Comparison of ENCODE assay signal across 23 mouse cellular contexts in genomic region chr7:34781988-34782387, GRCm38 (mm10). TPM values are rescaled to one million over a fixed set of nuclear protein-coding genes. Genes with fewer than 3 reads are reported as not detected.
DNase-seq lines count a peak whose midpoint lies in the region; ATAC-seq and TF ChIP-seq lines count a peak whose summit lies in the region.
"Had no signal": no experiment of that assay in that cellular context is flagged by ENCODE, and none has a peak within 500 bp of the region (broad histone marks: within the 10 kb centered on the region; RNA-seq: fewer than 3 reads in every experiment).

No protein-coding gene starts in this region.

- no peaks in the 10 kb centered on the region for H3K36me3 ChIP-seq in hindbrain, postnatal 0 days (ENCODE audit: insufficient read depth, low read length)
- no peaks in the 10 kb centered on the region for H3K36me3 ChIP-seq in hindbrain, embryonic 12.5 days
- no peaks in the 10 kb centered on the region for H3K36me3 ChIP-seq in midbrain, postnatal 0 days (ENCODE audit: insufficient read depth, low read length)
- no peaks in the 10 kb centered on the region for H3K36me3 ChIP-seq in midbrain, embryonic 13.5 days
- H3K36me3 ChIP-seq in MEL (ENCODE audit: control insufficient read depth in 1 of 2, insufficient read depth in 2 of 2, low read length in 2 of 2): no peaks in the 10 kb centered on the region
- no peaks in the 10 kb centered on the region for H3K36me3 ChIP-seq in stomach, postnatal 0 days (ENCODE audit: control insufficient read depth, insufficient read depth, low read length)
- H3K36me3 ChIP-seq in midbrain, embryonic 10.5 days: no peaks in the 10 kb centered on the region
- H3K36me3 ChIP-seq: embryonic facial prominence, embryonic 13.5 days; heart, embryonic 13.5 days; limb, embryonic 13.5 days had no signal

- H3K9ac ChIP-seq in hindbrain, postnatal 0 days (replicated peaks; ENCODE audit: low read length): no peak overlapping the region
- no peak overlapping the region for H3K9ac ChIP-seq in hindbrain, embryonic 12.5 days
- no peak overlapping the region for H3K9ac ChIP-seq in midbrain, postnatal 0 days (replicated peaks; ENCODE audit: low read length, poor library complexity, severe bottlenecking)
- H3K9ac ChIP-seq in midbrain, embryonic 13.5 days (replicated peaks): no peak overlapping the region
- H3K9ac ChIP-seq in MEL (ENCODE audit: control insufficient read depth, low read depth, low read length, poor library complexity, severe bottlenecking): no peak overlapping the region
- no peak overlapping the region for H3K9ac ChIP-seq in stomach, postnatal 0 days (ENCODE audit: low read length)
- H3K9ac ChIP-seq: embryonic facial prominence, embryonic 13.5 days; heart, embryonic 13.5 days; limb, embryonic 13.5 days had no signal

- H3K27ac ChIP-seq in hindbrain, postnatal 0 days: no peak overlapping the region
- no peak overlapping the region for H3K27ac ChIP-seq in hindbrain, embryonic 12.5 days
- H3K27ac ChIP-seq in midbrain, postnatal 0 days (ENCODE audit: low read depth, low read length): no peak overlapping the region
- H3K27ac ChIP-seq in midbrain, embryonic 13.5 days: no peak overlapping the region
- no peak overlapping the region for H3K27ac ChIP-seq in MEL (ENCODE audit: control insufficient read depth, low read depth, low read length)
- no peak overlapping the region for H3K27ac ChIP-seq in stomach, postnatal 0 days (replicated peaks)
- no peak overlapping the region for H3K27ac ChIP-seq in midbrain, embryonic 10.5 days (replicated peaks)
- H3K27ac ChIP-seq: embryonic facial prominence, embryonic 13.5 days; heart, embryonic 13.5 days; limb, embryonic 13.5 days had no signal

- H3K79me2 ChIP-seq in MEL (ENCODE audit: control insufficient read depth, insufficient read depth, low read length, poor library complexity): no peaks in the 10 kb centered on the region

- H3K9me3 ChIP-seq in hindbrain, postnatal 0 days (ENCODE audit: low read length): 0 out of 2 replicates have a peak, but pooled peaks cover 3% of the 10 kb centered on the region
- 0 out of 2 replicates have a peak, but pooled peaks cover 4% of the 10 kb centered on the region for H3K9me3 ChIP-seq in hindbrain, embryonic 12.5 days (replicated peaks)
- H3K9me3 ChIP-seq in midbrain, postnatal 0 days (ENCODE audit: low read length): no peaks in the 10 kb centered on the region
- 0 out of 2 replicates have a peak, but pooled peaks cover 3% of the 10 kb centered on the region for H3K9me3 ChIP-seq in midbrain, embryonic 13.5 days
- H3K9me3 ChIP-seq in MEL (replicated peaks; ENCODE audit: insufficient read depth, low read length): no peaks in the 10 kb centered on the region
- H3K9me3 ChIP-seq in stomach, postnatal 0 days (ENCODE audit: control insufficient read depth, low read length): no peaks in the 10 kb centered on the region
- H3K9me3 ChIP-seq in midbrain, embryonic 10.5 days (replicated peaks): peaks cover 4% of the 10 kb centered on the region; the same call in 1 of the 2 replicates
- H3K9me3 ChIP-seq: limb, embryonic 13.5 days had no signal

- DNase-seq in hindbrain, postnatal 0 days (ENCODE audit: low spot score): no peak
- DNase-seq in midbrain, postnatal 0 days (ENCODE audit: low spot score): no peak
- peak; percentile 4 for DNase-seq in MEL (ENCODE audit: low read depth, low spot score)
- DNase-seq in stomach, postnatal 0 days (ENCODE audit: low spot score): no peak
- no peak for DNase-seq in midbrain, embryonic 10.5 days (ENCODE audit: low spot score)
- no peak for DNase-seq in adrenal gland, postnatal 4 days (ENCODE audit: low spot score in 2 of 2)
- DNase-seq: adrenal gland, postnatal 14 days; cerebellum, adult 9-11 months; heart, postnatal 4 days; lung, adult 18-20 months; lung, postnatal 4 days; retina, postnatal 1 day; right cerebral cortex, postnatal 4 days had no signal

- ATAC-seq in hindbrain, postnatal 0 days: no peak
- no peak for ATAC-seq in hindbrain, embryonic 12.5 days (ENCODE audit: low FRiP score)
- ATAC-seq in midbrain, postnatal 0 days (ENCODE audit: low FRiP score): no peak
- no peak for ATAC-seq in midbrain, embryonic 13.5 days
- no peak for ATAC-seq in stomach, postnatal 0 days (ENCODE audit: low FRiP score, low TSS enrichment)
- ATAC-seq: activated CD4-positive, CD25-positive, alpha-beta regulatory T cell, adult 4 months; inflammation-experienced regulatory T-cells, adult 6 months had no signal

- no peak for TF ChIP-seq RAD21 in MEL (IDR thresholded peaks at IDR 0.05; ENCODE audit: low read depth, low read length)

- no peaks in the 10 kb centered on the region for H3K27me3 ChIP-seq in hindbrain, postnatal 0 days (ENCODE audit: insufficient read depth, low read length)
- H3K27me3 ChIP-seq in hindbrain, embryonic 12.5 days: no peaks in the 10 kb centered on the region; the same call in 1 of the 2 replicates
- H3K27me3 ChIP-seq in midbrain, postnatal 0 days (ENCODE audit: insufficient read depth, low read length): no peaks in the 10 kb centered on the region
- H3K27me3 ChIP-seq in midbrain, embryonic 13.5 days: no peaks in the 10 kb centered on the region
- H3K27me3 ChIP-seq in MEL (ENCODE audit: control insufficient read depth in 1 of 2, insufficient read depth in 2 of 2, low read length in 2 of 2): no peaks in the 10 kb centered on the region
- H3K27me3 ChIP-seq in stomach, postnatal 0 days (ENCODE audit: control insufficient read depth, insufficient read depth, low read length): no peaks in the 10 kb centered on the region
- no peaks in the 10 kb centered on the region for H3K27me3 ChIP-seq in midbrain, embryonic 10.5 days (ENCODE audit: low read depth, poor library complexity, severe bottlenecking)
- H3K27me3 ChIP-seq: embryonic facial prominence, embryonic 13.5 days; limb, embryonic 13.5 days had no signal

- no peak for TF ChIP-seq EP300 in MEL (IDR thresholded peaks at IDR 0.05; ENCODE audit: low read depth in 1 of 2, low read length in 2 of 2)
- TF ChIP-seq EP300 in stomach, postnatal 0 days (optimal IDR thresholded peaks at IDR 0.05): no peak

- H3K4me3 ChIP-seq in hindbrain, postnatal 0 days (ENCODE audit: low read length): no peak overlapping the region
- H3K4me3 ChIP-seq in hindbrain, embryonic 12.5 days: no peak overlapping the region
- no peak overlapping the region for H3K4me3 ChIP-seq in midbrain, postnatal 0 days (ENCODE audit: low read depth, low read length)
- no peak overlapping the region for H3K4me3 ChIP-seq in midbrain, embryonic 13.5 days (replicated peaks)
- H3K4me3 ChIP-seq in MEL (ENCODE audit: control insufficient read depth in 1 of 2, insufficient read depth in 1 of 2, low read depth in 2 of 2, low read length in 2 of 2): no peak overlapping the region
- no peak overlapping the region for H3K4me3 ChIP-seq in stomach, postnatal 0 days (ENCODE audit: low read depth, low read length)
- H3K4me3 ChIP-seq in midbrain, embryonic 10.5 days: no peak overlapping the region
- H3K4me3 ChIP-seq: embryonic facial prominence, embryonic 13.5 days; heart, embryonic 13.5 days; limb, embryonic 13.5 days; myocyte had no signal

- no peak overlapping the region for H3K4me2 ChIP-seq in hindbrain, postnatal 0 days (ENCODE audit: low read depth, low read length)
- H3K4me2 ChIP-seq in hindbrain, embryonic 12.5 days (replicated peaks): no peak overlapping the region
- H3K4me2 ChIP-seq in midbrain, postnatal 0 days (ENCODE audit: low read depth, low read length, poor library complexity, severe bottlenecking): no peak overlapping the region
- H3K4me2 ChIP-seq in midbrain, embryonic 13.5 days (replicated peaks): no peak overlapping the region
- no peak overlapping the region for H3K4me2 ChIP-seq in stomach, postnatal 0 days (replicated peaks; ENCODE audit: low read depth)
- H3K4me2 ChIP-seq: embryonic facial prominence, embryonic 13.5 days; heart, embryonic 13.5 days; limb, embryonic 13.5 days; midbrain, embryonic 11.5 days had no signal

- TF ChIP-seq POLR2A in MEL (IDR thresholded peaks at IDR 0.05; ENCODE audit: control insufficient read depth in 1 of 2, insufficient read depth in 1 of 2, low read depth in 1 of 2, low read length in 2 of 2, poor library complexity in 1 of 2): no peak

- H3K4me1 ChIP-seq in hindbrain, postnatal 0 days (ENCODE audit: insufficient read depth, low read length): no peaks in the 10 kb centered on the region
- peaks cover 29% of the 10 kb centered on the region for H3K4me1 ChIP-seq in hindbrain, embryonic 12.5 days
- peaks cover 4% of the 10 kb centered on the region; the same call in 1 of the 2 replicates for H3K4me1 ChIP-seq in midbrain, postnatal 0 days (ENCODE audit: insufficient read depth, low read length)
- H3K4me1 ChIP-seq in midbrain, embryonic 13.5 days (replicated peaks): peaks cover 25% of the 10 kb centered on the region
- H3K4me1 ChIP-seq in MEL (ENCODE audit: control insufficient read depth in 1 of 2, insufficient read depth in 2 of 2, low read length in 2 of 2): no peaks in the 10 kb centered on the region
- H3K4me1 ChIP-seq in stomach, postnatal 0 days (replicated peaks; ENCODE audit: control insufficient read depth, insufficient read depth): no peaks in the 10 kb centered on the region
- H3K4me1 ChIP-seq in midbrain, embryonic 10.5 days: peaks cover 10% of the 10 kb centered on the region; the same call in 1 of the 2 replicates

- peak; percentile 48 for TF ChIP-seq CTCF in hindbrain, postnatal 0 days (IDR thresholded peaks at IDR 0.05; ENCODE audit: low read depth)
- peak; percentile 50 for TF ChIP-seq CTCF in midbrain, postnatal 0 days (IDR thresholded peaks at IDR 0.05)
- TF ChIP-seq CTCF in MEL (IDR thresholded peaks at IDR 0.05 in 2 of 3, conservative IDR thresholded peaks at IDR 0.05 in 1 of 3; ENCODE audit: control insufficient read depth in 1 of 3, insufficient read depth in 1 of 3, low read depth in 2 of 3, low read length in 3 of 3, poor library complexity in 1 of 3, severe bottlenecking in 1 of 3): peak; percentile 10 to 20 (median 12); a peak in 2 of 6 replicates
- TF ChIP-seq CTCF in stomach, postnatal 0 days (IDR thresholded peaks at IDR 0.05; ENCODE audit: low read depth): peak; percentile 38

TF ChIP-seq in MEL, 35 proteins besides CTCF, POLR2A, EP300 and RAD21 (continues in another document):
- no peak for TF ChIP-seq ZC3H11A (IDR thresholded peaks at IDR 0.05; ENCODE audit: low read depth, low read length)

RNA-seq across cellular contexts. Expression of gene Chst8, which starts 30.5 kb away (rescaled TPM):
- 27.8 and 38.6 TPM in 2 replicates for total RNA-seq in hindbrain, postnatal 0 days (2014; rRNA removed)
- 9.8 and 10.0 TPM in 2 replicates for polyA plus RNA-seq in hindbrain, postnatal 0 days (2015; fragmentation: Nextera tagmentation; extraction: Ambion mirVana)
- 22.4 and 24.7 TPM in 2 replicates for polyA plus RNA-seq in hindbrain, embryonic 12.5 days (2016; fragmentation: Nextera tagmentation; extraction: Ambion mirVana)
- total RNA-seq in midbrain, postnatal 0 days (2014; rRNA removed): 17.4 and 20.1 TPM in 2 replicates
- 13.5 and 16.2 TPM in 2 replicates for polyA plus RNA-seq in midbrain, postnatal 0 days (2015; fragmentation: Nextera tagmentation; extraction: Ambion mirVana)
- 20.5 and 21.2 TPM in 2 replicates for polyA plus RNA-seq in midbrain, embryonic 13.5 days (2015; fragmentation: Nextera tagmentation; extraction: Ambion mirVana)
- not detected in 2 replicates for total RNA-seq in MEL (2012; rRNA removed)
- not detected for polyA plus RNA-seq in MEL (2012; ENCODE audit: insufficient read depth in 1 of 2, insufficient read length in 2 of 2, low read depth in 1 of 2, low replicate concordance in 2 of 2, missing spikeins in 1 of 2)
- 1.3 and 1.8 TPM in 2 replicates for polyA plus RNA-seq in stomach, postnatal 0 days (2015; fragmentation: Nextera tagmentation; extraction: Ambion mirVana)
- polyA plus RNA-seq in midbrain, embryonic 10.5 days (2016; fragmentation: Nextera tagmentation; extraction: Ambion mirVana): 5.3 and 9.5 TPM in 2 replicates
- 10 to 100 TPM in 1 of 2 experiments, 1 to 10 TPM in 1; 8.5 to 14.8 TPM for total RNA-seq in adrenal gland, postnatal 4 days (2021)
- total RNA-seq: neutrophil, adult 5-6 weeks had no signal
- polyA plus RNA-seq: activated CD4-positive, CD25-positive, alpha-beta regulatory T cell, adult 4 months; inflammation-experienced regulatory T-cells, adult 6 months; myocyte had no signal
